Mouse (Mus musculus) erythroblast, embryonic 14.5 days (primary cell): ENCODE data around the gene Tbc1d16.

Experiments
- GATA1 ChIP-seq: IDR thresholded peaks from 2 replicates; pipeline ENCODE4 v1.6.1; 2012; ENCODE audit warnings: low read length, inconsistent platforms, mixed read lengths
- TAL1 ChIP-seq: IDR thresholded peaks from 3 replicates; pipeline ENCODE4 v1.6.1; 2012; ENCODE audit warnings: low read length, inconsistent platforms, mixed read lengths

GRCm38 (mm10) chr11:119250998-119251397 lies 22.7 kb upstream of the Tbc1d16 start:
- TF ChIP-seq TAL1 (no peak), GATA1 (no peak)
